Mouse (Mus musculus) stomach, postnatal 0 days (tissue): Measurements from ENCODE around the gene Fbxo10. TPM values are rescaled to one million over a fixed set of nuclear protein-coding genes. Genes with fewer than 3 reads are reported as not detected.

Experiments used
- ATAC-seq: fragments of 200-750 bp; cut with Nextera tagmentation; 2 replicates; pipeline ENCODE4 v1.8.0; 2017; ENCODE audit not compliant: low FRiP score, low TSS enrichment
- DNase-seq: peaks from one replicate; pipeline ENCODE4 v3.0.0-alpha.2; 2016; ENCODE audit warnings: low spot score
- H3K27ac ChIP-seq: fragments of 300-500 bp; sonication (generic); replicated peaks from 2 replicates; pipeline ENCODE4 v1.5.1; 2014; ENCODE audit warnings: mild to moderate bottlenecking, control low read depth
- H3K27me3 ChIP-seq: fragments of 300-500 bp; sonication (generic); 2 replicates; pipeline ENCODE4 v1.6.1; 2014; ENCODE audit warnings: low read length; ENCODE audit not compliant: control insufficient read depth, insufficient read depth
- H3K36me3 ChIP-seq: fragments of 300-500 bp; sonication (generic); 2 replicates; pipeline ENCODE4 v1.6.1; 2014; ENCODE audit warnings: low read length, mixed read lengths; ENCODE audit not compliant: control insufficient read depth, insufficient read depth
- H3K4me1 ChIP-seq: fragments of 300-500 bp; sonication (generic); replicated peaks from 2 replicates; pipeline ENCODE4 v1.6.1; 2014; ENCODE audit warnings: antibody characterized with exemption; ENCODE audit not compliant: control insufficient read depth, insufficient read depth
- H3K4me2 ChIP-seq: fragments of 300-500 bp; sonication (generic); replicated peaks from 2 replicates; pipeline ENCODE4 v1.6.1; 2014; ENCODE audit warnings: low read depth, mild to moderate bottlenecking, control low read depth, moderate library complexity
- H3K4me3 ChIP-seq: fragments of 300-500 bp; sonication (generic); 2 replicates; pipeline ENCODE4 v1.5.1; 2014; ENCODE audit warnings: low read depth, low read length, control low read depth
- H3K9ac ChIP-seq: fragments of 300-500 bp; sonication (generic); 2 replicates; pipeline ENCODE4 v1.6.1; 2014; ENCODE audit warnings: mild to moderate bottlenecking, low read length, control low read depth, mixed read lengths
- H3K9me3 ChIP-seq: fragments of 300-500 bp; sonication (generic); 2 replicates; pipeline ENCODE4 v1.6.1; 2016; ENCODE audit warnings: low read length; ENCODE audit not compliant: control insufficient read depth
- CTCF ChIP-seq: IDR thresholded peaks from 2 replicates; pipeline ENCODE4 v1.5.1; 2016; ENCODE audit warnings: antibody characterized with exemption, low read depth, mild to moderate bottlenecking, moderate library complexity
- EP300 ChIP-seq: optimal IDR thresholded peaks from 2 replicates; pipeline ENCODE3; 2016; ENCODE audit warnings: antibody characterized with exemption
- WGBS: fragments of 180-500 bp; shearing (Covaris S2); extraction: QIAGEN DNeasy Blood & Tissue Kit; methylation state at CpG from one replicate; pipeline ENCODE4 v1.1.7; 2014; 5-methylcytosine and 5-hydroxymethylcytosine counted together
- polyA plus RNA-seq: library from polyadenylated mRNA; unstranded; fragments of >200 nt; fragmentation: Nextera tagmentation; extraction: Ambion mirVana; gene quantifications from 2 replicates; pipeline ENCODE4 v1.2.1, GENCODE M21; 2015

Gene Fbxo10
- polyA plus RNA-seq, 1 experiment from 2014 or later: 4.1 TPM

DNA sequence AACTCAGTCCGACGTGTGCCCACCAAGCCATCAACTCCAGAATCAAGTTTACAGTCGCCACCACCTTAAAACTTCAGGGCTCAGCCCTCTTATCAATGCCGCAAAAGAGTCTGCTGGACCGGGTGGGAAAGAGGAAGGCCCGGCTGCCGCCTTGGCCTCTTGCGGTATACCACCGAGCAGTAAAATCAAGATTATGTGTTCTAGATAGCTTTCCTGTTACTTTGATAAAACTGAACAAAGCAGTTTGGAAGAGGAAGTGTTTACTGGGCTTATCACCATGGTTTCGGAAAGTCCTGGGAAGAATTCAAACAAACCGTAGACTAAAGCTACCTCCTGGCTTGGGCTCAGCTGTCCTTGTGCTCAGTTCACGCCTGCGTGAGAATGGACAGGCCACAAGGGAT lies 71.4 kb downstream of the Fbxo10 start:
- H3K27me3 ChIP-seq: no peaks in the 10 kb centered on the region
- peak overlapping the region; percentile 72 for H3K4me2 ChIP-seq
- H3K27ac ChIP-seq: peak overlapping the region; percentile 93
- WGBS: under 1% methylated on average over 13 of the region's 13 CpGs
- H3K4me1 ChIP-seq: no peaks in the 10 kb centered on the region
- DNase-seq (no peak), ATAC-seq (no peak)
- no peaks in the 10 kb centered on the region for H3K36me3 ChIP-seq
- H3K9me3 ChIP-seq: no peaks in the 10 kb centered on the region
- H3K4me3 ChIP-seq: peak overlapping the region; percentile 63
- peak overlapping the region; percentile 80 for H3K9ac ChIP-seq
- TF ChIP-seq EP300 (no peak), CTCF (no peak)

GRCm38 (mm10) chr4:45012105-45012975 lies 72.1 kb downstream of the Fbxo10 start, which contains the start of gene Zbtb5:
TSS of gene Zbtb5 (minus strand) at chr4:45012412.
- H3K27me3 ChIP-seq: no peaks in the 10 kb centered on the region
- TF ChIP-seq EP300: no peak
- TF ChIP-seq CTCF: no peak
- H3K9me3 ChIP-seq: no peaks in the 10 kb centered on the region
- H3K36me3 ChIP-seq: no peaks in the 10 kb centered on the region
- peak within 1 kb of the TSS; percentile 74 for H3K4me2 ChIP-seq
- DNase-seq: peak; percentile 99
- H3K4me1 ChIP-seq: no peaks in the 10 kb centered on the region
- peak; percentile 98 for ATAC-seq
- peak within 1 kb of the TSS; percentile 87 for H3K9ac ChIP-seq
- peak within 1 kb of the TSS; percentile 98 for H3K27ac ChIP-seq
- peak within 1 kb of the TSS; percentile 81 for H3K4me3 ChIP-seq
- WGBS: under 1% methylated on average over 49 of the region's 63 CpGs

- Histone ChIP-seq H3K9me3 (no peaks in the 10 kb centered on the region), H3K27ac (peak overlapping the region; percentile 98), H3K9ac (peak overlapping the region; percentile 87), H3K4me1 (no peaks in the 10 kb centered on the region), H3K4me2 (peak overlapping the region; percentile 74), H3K4me3 (peak overlapping the region; percentile 81), H3K27me3 (no peaks in the 10 kb centered on the region), H3K36me3 (no peaks in the 10 kb centered on the region)
- TF ChIP-seq CTCF: no peak
- no peak for TF ChIP-seq EP300
- ATAC-seq (peak; percentile 45), DNase-seq (peak; percentile 75)
- under 1% methylated on average over 31 of the region's 31 CpGs for WGBS
These were observed 72.8 kb downstream of the Fbxo10 start for GRCm38 (mm10) chr4:45011581-45012104.

GRCm38 (mm10) chr4:45010806-45011415 lies 73.5 kb downstream of the Fbxo10 start:
- WGBS: 4% methylated on average over 11 of the region's 11 CpGs
- H3K4me3 ChIP-seq: peak overlapping the region; percentile 81
- ATAC-seq (no peak), DNase-seq (no peak)
- no peaks in the 10 kb centered on the region for H3K9me3 ChIP-seq
- H3K27ac ChIP-seq: peak overlapping the region; percentile 98
- H3K36me3 ChIP-seq: no peaks in the 10 kb centered on the region
- no peaks in the 10 kb centered on the region for H3K27me3 ChIP-seq
- H3K4me1 ChIP-seq: no peaks in the 10 kb centered on the region
- peak overlapping the region; percentile 74 for H3K4me2 ChIP-seq
- TF ChIP-seq EP300: no peak
- no peak for TF ChIP-seq CTCF
- H3K9ac ChIP-seq: peak overlapping the region; percentile 87

- DNase-seq: peak; percentile 45
- TF ChIP-seq CTCF: no peak
- TF ChIP-seq EP300: no peak
- 56% methylated on average over 3 of the region's 3 CpGs for WGBS
- Histone ChIP-seq H3K4me3 (no peak overlapping the region), H3K4me2 (no peak overlapping the region), H3K9me3 (no peaks in the 10 kb centered on the region), H3K27me3 (no peaks in the 10 kb centered on the region), H3K9ac (no peak overlapping the region), H3K36me3 (no peaks in the 10 kb centered on the region), H3K4me1 (no peaks in the 10 kb centered on the region), H3K27ac (no peak overlapping the region; the same call in 1 of the 2 replicates)
- peak; percentile 70 for ATAC-seq
These were observed 79.0 kb downstream of the Fbxo10 start for GRCm38 (mm10) chr4:45005452-45005851.

GRCm38 (mm10) chr4:45000001-45000400 lies 84.4 kb downstream of the Fbxo10 start:
- DNase-seq (no peak), ATAC-seq (no peak)
- Histone ChIP-seq H3K4me3 (no peak overlapping the region), H3K36me3 (0 out of 2 replicates have a peak, but pooled peaks cover 1% of the 10 kb centered on the region), H3K27ac (no peak overlapping the region), H3K9me3 (no peaks in the 10 kb centered on the region), H3K9ac (no peak overlapping the region), H3K4me2 (no peak overlapping the region), H3K27me3 (no peaks in the 10 kb centered on the region), H3K4me1 (no peaks in the 10 kb centered on the region; the same call in 1 of the 2 replicates)
- TF ChIP-seq EP300 (no peak), CTCF (no peak)
- 84% methylated on average over 6 of the region's 6 CpGs for WGBS
